Mouse (Mus musculus): ENCODE measurements around the gene Phf24.

Gene Phf24

DNA sequence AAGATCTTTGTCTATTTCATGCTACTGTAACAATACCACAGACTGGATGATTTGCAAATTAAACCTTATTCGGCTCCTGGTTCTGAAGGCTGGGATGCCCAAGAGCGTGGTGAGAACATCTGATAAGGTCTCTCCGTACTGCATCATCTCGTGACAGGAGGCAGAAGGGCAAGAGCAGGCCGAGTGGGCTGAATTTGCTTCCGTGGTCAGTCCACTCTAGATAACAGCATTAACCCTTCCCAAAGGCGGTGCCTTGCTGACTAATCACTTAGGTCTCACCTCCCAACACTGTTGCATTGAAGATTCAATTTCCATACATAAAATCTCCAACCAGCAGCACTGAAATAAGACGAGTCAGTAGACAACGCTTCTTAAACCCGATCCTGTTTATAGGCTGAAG, 3.1 kb upstream of the Phf24 start:
- no peak for DNase-seq (ENCODE audit: low spot score)

DNA sequence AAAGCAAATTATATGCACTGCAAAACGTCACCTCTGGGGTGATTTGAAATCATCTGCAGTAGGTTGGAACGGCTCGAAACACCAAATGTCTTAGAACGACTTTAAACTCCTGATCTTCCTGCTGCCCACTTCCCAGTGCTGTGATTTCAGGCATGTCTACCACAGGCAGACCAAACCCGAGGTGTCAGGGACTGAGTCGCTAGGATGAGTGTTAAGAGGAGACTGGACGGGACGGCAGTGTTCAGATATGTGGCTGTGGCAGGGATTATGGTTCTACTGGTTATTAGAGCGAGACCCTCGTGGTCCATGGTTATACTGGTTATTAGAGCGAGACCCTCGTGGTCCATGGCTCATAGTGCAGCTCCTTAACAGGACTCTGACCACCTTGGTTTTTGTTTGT, 1.1 kb upstream of the Phf24 start:
- DNase-seq (ENCODE audit: low spot score) = no peak

DNA sequence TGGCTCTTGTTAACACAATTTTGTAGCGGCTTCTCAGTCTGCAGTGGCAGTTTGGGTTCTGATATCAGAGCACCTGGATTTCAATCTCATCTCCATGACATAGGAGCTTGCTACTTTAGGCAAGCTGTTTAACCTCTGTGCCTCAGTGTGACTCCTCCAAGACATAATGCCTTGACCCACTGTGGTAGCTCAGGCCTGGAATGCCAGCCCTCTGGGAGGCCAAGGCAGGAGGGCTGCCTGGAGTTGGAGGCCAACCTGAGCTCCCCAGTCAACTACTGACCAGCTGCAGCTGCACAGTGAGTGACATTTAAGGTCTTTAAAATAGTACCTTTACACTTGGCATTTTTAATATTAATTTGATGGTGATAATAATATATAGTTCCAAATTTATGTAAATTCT, 494 bp upstream of the Phf24 start:
- DNase-seq (ENCODE audit: low spot score) = no peak

GRCm38 (mm10) chr4:42917402-42917774, 928 bp downstream of the Phf24 start:
- DNase-seq (ENCODE audit: low spot score) = no peak

- no peak for DNase-seq (ENCODE audit: low spot score)
Observed at GRCm38 (mm10) chr4:42920726-42921125, 4.3 kb downstream of the Phf24 start.

DNA sequence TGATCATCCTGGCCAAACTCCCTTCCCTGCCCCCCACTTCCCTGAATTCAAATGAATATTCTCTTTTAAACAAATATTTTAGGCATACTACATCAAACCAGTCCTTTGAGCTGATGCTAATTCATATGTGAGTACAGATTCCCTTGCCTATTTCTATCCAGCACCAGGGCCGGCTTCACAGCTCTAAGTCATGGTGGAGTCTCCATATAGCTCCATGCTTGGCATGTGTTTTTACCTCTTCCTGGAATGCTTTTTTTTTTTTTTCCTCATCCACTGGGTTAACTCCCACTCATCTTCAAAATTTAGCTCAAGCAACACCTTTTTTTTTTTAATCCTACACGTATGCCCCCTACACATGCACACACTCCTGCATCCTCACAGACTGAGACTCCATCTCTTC, 5.1 kb downstream of the Phf24 start:
- no peak for DNase-seq (ENCODE audit: low spot score)

- DNase-seq (ENCODE audit: low spot score) = no peak
Observed at GRCm38 (mm10) chr4:42922056-42922455, 5.6 kb downstream of the Phf24 start.

- DNase-seq (ENCODE audit: low spot score) = no peak
Observed at GRCm38 (mm10) chr4:42922461-42922860, 6.0 kb downstream of the Phf24 start.

DNA sequence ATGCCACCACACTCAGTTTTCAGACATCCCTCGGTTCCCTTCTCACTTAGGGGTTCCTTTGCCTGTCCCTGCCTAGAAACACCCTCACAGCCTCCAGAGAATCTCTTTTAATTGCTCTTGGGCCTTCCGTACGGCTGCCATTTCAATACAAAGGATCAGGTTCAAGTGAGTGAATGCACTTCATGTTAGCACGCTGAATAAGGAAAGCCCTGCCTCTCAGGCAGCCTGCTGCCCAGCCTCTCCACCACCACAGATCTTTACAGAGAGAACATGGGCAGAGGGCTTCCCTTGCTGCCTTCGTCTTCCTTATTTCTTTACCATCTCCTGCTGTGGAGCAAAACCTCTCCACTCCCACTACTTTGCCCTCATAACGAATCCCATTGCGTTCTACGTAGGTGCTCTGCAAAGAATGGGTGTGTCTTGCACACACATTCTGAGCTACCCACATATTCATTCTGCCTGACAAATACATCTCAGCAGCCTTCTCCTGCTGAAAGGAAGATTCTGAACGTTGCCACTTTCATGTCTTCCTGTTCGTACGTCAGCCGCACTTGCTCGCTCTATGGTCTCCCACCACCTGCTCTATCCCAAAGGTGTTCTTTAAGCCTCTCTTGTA, 7.7 kb downstream of the Phf24 start:
- no peak for DNase-seq (ENCODE audit: low spot score)

- no peak for DNase-seq (ENCODE audit: low spot score)
Observed at GRCm38 (mm10) chr4:42928209-42928608, 11.7 kb downstream of the Phf24 start.

DNA sequence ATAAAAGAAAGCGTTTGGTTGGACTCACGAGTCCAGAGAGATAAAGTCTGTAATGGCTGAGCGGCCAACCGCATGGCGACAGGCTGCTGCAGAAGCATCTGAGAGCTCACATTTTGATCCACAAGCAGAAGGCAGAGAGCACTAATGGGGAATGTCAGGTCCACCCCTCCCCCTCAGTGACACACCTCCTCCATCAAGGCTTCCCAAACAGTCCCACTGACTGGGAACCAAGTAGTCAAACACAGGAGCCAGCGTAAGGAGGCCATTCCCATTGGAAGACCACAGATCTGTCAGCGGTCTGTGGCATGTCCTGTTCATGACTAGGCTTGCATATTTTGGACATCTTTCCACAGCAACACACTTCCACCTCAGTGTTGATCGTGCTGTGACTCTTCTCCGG, 12.5 kb downstream of the Phf24 start:
- no peak for DNase-seq (ENCODE audit: low spot score)

DNA sequence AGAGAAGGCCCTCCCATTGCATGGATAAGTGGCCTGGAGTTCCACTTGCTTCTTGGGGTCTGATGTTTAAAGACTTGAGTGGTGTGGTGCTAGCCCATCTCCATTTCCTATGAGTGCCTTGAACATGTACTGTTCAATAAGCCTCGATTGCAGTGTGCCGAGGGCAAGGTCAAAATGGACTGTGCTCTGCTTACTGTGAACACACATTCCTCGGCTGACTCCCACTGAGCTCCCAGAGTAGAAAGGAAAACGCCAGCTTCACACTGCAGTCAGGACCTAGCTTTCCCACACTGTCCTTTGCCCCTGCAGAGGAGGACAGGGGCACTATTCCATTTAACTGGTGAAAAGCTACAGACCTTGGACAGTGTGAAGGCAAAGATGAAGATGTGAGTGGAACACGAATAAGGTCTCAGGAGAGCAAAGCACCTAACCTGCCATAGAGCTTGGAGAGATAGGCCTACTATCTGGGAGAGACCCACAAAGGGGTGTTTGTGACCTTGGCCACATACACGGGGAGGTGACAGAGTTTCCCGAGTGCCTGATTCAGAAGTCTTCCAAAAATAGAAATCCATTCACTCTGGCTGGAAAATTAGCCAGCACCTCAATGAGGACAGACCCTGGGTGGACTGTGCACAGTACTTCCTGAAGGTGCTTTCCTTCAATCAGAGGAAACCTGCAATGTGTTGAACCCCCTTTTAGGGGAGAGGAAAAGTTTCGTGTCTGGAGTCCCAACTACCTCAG, 15.9 kb downstream of the Phf24 start:
- no peak for DNase-seq (ENCODE audit: low spot score)

DNA sequence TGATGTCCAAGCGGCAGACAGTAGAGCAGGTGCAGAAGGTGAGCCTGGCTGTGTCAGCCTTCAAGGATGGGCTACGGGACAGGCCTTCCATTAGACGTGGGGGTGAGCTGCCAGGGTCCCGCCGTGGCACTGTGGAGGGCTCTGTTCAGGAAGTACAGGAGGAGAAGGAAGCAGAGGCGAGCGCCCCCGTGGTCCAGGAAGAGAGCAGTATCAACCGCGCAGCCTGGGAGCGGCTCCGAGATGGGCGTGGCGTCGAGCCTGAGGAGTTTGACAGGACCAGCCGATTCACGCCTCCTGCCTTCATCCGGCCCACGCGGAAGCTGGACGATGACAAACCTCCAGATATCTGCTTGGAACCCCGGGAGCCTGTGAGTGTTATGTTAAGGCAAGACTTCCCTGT, 17.2 kb downstream of the Phf24 start:
- DNase-seq (ENCODE audit: low spot score) = peak; percentile 48

DNA sequence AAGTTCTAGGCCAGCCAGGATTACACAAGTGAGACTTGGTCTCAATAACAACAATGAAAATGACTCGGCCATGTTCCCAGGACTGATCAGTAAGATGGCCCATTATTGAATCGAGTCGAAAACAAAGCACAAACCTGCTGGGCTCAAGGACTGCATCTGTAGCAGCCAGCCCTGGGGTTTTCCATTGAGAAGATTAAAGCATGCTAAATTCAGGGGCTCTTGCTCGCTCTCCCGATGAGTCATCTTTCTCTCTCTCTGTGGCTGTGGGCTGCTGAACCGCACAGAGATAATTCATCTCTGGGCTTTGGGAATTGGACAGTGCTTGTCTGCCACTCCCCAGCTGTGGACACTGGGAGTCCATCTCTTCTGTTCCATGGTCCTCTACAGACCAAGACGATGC, 24.9 kb downstream of the Phf24 start:
- DNase-seq (ENCODE audit: low spot score) = no peak

DNA sequence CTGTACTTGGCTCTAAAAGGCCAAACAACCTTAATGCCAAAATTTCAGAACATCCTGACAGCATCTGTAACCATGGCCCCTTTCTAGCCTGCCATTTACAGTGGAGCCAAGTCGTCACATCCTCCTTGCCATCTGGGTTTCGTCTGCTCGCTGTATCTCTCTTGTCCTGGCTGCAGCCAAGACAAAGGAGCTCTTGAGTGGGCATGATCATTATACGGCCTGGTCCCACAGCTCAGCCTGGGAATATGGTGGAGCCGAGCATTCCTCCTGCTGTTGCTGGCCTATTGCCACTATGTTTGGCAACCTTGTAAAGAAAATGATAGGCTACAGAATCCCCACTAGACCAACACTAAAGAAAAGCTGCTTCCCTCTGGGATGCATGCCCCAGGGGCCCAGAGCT, 26.9 kb downstream of the Phf24 start:
- no peak for DNase-seq (ENCODE audit: low spot score)

GRCm38 (mm10) chr4:42944185-42944584, 27.7 kb downstream of the Phf24 start:
- DNase-seq (ENCODE audit: low spot score) = no peak

- DNase-seq (ENCODE audit: low spot score) = no peak
Observed at GRCm38 (mm10) chr4:42945043-42945442, 28.6 kb downstream of the Phf24 start.

DNA sequence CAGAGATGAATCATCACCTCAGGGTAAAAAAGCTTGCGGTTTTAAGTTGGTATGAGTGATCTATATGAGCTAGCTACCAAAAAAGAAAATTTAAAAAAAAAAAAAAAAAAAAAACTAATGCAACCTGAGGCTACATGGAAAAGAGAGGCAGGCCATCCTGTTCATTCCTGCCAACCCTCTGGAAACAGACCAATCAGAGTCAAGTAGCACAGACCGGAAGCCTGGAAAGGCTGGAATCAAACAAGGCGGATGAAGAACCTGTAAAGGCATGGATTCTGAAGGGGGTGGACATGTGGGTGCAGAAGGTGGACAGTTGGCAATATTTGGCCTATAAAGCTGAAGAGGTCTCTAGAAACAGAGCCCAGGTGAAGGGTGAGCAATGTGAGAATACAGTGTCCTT, 29.0 kb downstream of the Phf24 start:
- DNase-seq (ENCODE audit: low spot score) = no peak

DNA sequence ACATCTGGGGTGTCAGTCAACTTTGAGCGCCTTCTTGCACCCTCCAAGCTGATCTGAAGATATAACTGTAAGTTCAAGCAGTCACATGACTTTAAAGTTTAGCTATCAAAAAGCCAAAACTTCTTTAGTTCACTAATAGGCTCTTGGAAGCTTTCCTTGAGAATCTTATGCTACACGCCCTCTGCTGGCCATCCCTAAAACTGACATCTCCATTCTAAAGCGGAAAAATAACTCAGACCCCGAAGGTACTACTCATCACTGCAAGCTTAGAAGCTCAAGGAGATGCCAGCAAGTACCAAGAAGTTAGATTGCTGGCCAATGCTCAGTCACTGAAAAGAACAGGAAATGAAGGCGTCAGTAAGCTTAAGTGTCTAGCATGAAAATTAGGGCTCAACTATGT, 29.5 kb downstream of the Phf24 start:
- DNase-seq (ENCODE audit: low spot score) = no peak

DNA sequence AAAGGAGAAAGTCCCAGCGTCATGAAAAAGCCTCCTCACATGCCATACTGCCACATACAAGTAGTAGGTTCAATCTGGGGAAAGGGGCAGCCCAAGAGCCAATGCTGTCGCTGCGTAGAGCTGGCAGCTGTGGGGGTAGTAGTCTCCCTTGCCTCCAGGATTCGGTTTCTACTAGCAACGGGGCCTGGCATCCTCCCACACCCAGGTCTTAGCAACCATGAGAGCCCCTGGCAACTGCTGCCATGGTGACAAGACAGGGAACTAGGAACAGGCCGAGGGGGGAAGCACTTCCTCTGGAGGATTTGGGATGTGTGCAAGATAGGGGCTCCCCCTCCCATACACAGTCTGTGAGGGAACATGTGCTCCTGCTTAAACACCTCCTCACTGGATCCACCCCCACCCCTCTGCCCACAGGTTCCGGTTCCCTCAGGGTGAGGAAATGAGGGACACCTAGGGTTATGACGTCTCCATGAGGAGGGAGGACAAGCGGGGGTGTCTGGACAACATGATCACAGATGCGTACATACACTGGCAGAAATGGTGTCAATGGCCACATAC, 30.4 kb downstream of the Phf24 start:
- DNase-seq (ENCODE audit: low spot score) = no peak

- no peak for DNase-seq (ENCODE audit: low spot score)
Observed at GRCm38 (mm10) chr4:42948527-42948926, 32.1 kb downstream of the Phf24 start.

GRCm38 (mm10) chr4:42949051-42949675, 32.7 kb downstream of the Phf24 start:
- DNase-seq (ENCODE audit: low spot score) = no peak

- DNase-seq (ENCODE audit: low spot score) = peak; percentile 95
Observed at GRCm38 (mm10) chr4:42949676-42950051, 33.2 kb downstream of the Phf24 start, which contains the start of gene Dnajb5. Gene Dnajb5 (plus strand): TSS chr4:42949814.
